Mouse (Mus musculus): ENCODE measurements around the gene Arhgap35.

DNA sequence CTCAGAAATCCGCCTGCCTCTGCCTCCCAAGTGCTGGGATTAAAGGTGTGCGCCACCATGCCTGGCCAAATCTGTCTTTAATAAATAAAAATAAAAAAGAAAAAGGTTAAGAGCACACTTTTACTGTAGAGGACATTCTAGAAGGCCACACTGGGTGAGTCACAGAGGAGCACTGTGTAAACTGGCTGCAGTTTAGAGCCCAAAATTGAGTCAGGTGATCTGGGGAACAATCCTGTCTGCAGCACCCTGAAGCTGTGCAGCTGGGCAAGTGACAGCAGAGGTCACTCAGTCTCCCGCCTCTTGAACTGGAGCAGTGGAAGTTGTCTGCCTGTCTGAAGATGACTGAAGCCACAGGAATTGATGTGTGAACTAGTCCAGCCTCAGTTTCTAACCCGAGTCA, 113.2 kb downstream of the Arhgap35 start:
- no peak for TF ChIP-seq CTCF (IDR thresholded peaks at IDR 0.05; ENCODE audit: low read depth)
- no peak for TF ChIP-seq EP300 (IDR thresholded peaks at IDR 0.05; ENCODE audit: low read depth)
